Mouse (Mus musculus) fat pad, adult 2 months (tissue): Measurements from ENCODE around the gene Golga5.
"Not testable (repeated sequence)": the region's sequence is repeated elsewhere in the genome, so short reads cannot be mapped to it uniquely, and the experiment has no call there.

Experiments
- DNase-seq: peaks from one replicate; pipeline ENCODE4 v3.0.0-alpha.2; 2011; ENCODE audit warnings: low read depth, low spot score; ENCODE audit errors: extremely low read depth

Golga5 gene

DNA sequence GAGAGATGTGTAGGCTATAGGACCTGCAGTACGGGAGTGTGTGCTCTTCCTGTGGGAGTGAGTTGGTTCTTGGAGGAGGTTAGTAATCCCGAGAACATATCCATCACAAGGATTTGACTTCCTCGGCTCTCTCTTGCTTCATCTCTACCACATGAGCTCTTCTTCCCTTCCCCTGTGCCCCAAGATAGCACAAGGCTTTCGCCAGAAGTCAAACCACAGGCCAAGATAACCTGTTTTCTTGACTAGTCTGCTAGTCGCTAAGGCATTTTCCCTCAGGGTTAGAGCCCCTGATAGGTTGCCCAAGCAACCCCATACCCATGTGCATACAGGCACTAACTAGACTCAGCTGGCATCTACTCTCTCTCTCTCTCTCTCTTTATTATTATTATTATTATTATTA, 25.3 kb upstream of the Golga5 start:
- no peak for DNase-seq

DNA sequence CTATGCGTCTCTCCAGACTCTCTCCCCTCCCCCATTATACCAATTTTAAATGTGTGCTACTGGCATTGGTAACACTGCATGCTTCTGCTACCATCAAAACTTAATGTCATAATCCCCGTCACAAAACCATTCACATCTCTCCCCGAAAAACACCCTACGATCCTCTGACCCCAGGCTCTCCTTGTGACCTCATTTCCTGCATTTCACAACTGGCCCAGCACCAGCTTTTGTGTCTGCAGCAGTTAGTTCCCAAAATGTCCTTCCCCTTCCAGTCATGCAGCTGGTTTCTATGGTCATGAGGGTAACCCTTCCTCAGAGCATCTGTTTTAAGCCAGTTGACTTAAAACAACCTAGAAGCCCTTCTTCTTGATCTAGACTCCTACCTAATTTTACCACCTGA, 23.5 kb upstream of the Golga5 start:
- no peak for DNase-seq

DNA sequence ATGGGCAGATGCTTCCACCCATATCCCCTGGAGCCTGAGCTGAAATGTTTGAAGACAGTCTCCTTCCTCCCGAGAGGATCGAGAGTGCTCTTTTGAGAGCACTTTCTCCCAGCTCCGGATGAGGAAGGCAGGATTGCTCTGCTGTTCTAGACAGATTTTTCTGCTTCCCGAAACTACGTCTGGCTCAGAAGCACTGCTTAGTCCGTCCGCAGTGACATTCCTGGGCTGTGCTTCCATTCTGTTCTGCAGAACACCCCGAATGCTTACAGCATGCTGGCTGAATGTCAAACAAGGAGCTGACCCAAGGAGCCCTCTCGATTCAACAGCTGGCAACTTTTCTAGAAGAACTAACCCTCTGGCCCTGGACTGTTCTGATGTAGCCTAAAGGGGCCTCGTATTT, 18.5 kb upstream of the Golga5 start:
- no peak for DNase-seq

DNA sequence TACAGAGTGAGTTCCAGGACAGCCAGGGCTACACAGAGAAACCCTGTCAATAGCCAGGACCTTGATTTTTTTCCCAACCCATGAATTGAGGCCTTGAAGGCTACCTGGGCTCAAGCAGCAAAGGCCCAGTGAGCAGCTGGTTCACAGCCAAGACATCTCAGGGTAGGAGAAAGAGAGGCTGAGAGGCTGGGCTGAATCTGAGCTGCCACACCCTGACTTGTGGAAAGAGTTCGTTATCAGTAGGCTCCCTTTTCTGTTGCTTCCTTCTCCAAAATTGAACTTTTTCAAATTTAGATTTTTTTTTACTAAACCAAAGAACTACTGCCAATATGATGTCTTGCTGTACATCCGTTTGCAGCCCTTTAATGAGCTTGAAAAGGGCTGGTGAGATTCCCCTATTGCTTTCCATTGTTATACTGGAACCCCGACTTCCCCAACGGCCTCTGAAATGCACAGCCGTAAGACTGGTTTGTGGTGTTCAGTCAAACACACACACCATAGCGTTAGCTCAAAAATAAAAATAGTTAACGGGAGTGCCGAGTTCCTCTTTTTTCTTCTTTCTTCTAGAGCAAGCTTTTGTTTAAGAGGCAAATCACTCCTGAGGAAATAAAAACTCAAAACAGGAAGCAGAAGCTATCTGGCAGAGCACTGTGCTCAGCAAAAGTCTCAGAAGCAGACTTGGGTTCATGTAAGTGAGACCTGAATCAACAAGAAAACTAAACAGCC, 17.6 kb upstream of the Golga5 start:
- no peak for DNase-seq

DNA sequence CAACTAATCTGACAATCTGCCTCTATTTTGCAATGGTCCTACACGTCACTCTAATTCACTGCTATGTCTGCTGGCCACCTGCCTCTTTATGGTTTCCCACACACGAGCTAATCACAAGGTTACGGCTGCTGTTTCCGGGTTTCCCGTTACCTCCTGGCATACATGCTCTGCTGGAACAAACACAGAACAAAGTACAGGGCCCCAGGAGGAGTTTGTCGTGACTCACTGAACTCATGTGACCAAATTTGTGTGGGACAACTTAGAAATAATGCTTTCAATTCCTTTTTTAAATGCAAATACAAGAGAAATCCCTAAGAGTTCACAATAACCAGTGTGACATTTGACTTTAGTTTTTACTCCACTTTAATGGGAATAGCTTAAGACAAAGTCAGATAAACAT, 15.4 kb upstream of the Golga5 start:
- DNase-seq: no peak

DNA sequence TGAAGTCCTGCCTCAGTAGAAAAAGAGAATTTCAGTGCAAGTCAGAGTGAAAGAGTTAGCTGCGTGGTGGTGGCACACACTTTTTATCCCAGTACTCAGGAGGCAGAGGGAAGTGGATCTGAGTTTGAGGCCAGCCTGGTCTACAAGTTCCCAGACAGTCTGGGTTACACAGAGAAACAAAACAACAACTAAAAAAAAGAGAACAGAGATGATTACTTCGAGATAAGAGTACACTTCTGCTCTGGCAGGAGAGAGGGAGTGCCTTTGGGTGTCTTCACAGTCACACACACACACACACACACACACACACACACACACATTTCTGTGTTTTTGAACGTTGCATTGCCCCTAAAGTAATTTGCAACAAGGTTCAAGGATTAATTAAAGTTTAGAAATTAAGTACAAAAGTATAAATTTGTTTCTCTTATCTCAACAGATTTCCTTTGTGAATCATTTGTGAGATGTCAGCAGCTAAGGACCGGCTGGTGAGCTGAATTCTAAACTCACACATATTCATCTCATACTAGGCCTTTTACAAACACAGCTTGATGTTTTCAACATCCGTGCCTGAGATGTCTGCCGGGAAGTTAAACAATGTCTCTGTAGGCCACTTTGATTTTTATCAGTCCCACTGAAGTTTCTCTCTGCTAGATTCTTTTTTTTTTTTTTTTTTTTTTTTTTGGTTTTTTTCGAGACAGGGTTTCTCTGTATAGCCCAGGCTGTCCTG, 12.3 kb upstream of the Golga5 start:
- DNase-seq: no peak

DNA sequence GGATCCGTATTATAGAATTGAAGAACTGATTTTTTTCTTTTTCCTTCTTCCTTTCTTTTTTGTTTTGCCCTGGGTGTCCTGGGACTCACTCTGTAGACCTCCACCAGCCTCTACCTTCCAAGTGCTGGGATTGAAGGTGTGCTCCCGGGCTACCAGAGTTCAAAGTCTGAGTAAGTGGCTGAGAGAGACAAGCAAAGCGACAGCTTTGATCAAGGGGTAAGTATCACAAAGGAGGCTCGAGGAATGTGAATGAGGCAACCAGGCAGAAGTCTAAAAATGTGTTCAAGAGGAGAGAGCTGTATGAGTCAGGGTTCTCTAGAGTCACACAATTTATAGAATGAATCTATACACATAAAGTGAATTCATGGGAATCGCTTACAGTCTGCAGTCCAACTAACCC, 8.9 kb upstream of the Golga5 start:
- DNase-seq: no peak

DNA sequence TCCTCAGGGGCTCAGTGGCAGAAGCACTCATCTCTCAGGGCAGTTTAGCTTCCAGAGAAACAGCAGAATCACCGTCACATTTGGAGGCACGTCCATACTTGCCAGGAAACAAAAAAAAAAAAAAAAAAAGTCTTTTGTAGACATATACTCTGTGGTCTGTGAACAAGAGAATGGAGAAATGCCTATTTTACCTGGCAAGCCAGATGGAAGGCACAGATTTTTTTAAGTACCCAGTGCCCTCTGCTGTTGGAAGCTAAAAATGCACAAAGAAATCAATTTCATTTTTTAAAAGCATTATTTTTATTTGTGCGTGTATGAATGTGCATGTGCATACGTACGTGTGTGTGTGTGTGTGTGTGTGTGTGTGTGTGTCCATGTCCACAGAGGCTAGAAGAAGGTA, 7.8 kb upstream of the Golga5 start:
- DNase-seq: no peak

DNA sequence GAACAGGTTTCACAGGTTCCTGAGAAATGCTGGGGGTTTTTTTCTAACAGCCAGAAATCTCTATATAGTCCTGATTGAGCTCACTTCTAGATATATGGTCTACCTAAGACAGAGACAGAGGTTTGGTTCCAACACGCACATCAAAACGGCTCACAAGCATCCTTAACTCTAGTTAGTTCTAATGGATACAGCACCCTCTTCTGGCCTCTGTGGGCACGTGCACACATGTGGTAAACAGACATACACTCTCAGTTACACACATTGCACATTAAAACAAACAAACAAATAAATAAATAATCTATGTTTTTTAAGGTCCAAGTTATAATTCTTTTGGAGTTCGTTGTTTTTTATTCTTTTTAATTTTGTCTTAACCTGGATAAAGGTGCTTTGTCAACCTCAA, 4.3 kb upstream of the Golga5 start:
- no peak for DNase-seq

DNA sequence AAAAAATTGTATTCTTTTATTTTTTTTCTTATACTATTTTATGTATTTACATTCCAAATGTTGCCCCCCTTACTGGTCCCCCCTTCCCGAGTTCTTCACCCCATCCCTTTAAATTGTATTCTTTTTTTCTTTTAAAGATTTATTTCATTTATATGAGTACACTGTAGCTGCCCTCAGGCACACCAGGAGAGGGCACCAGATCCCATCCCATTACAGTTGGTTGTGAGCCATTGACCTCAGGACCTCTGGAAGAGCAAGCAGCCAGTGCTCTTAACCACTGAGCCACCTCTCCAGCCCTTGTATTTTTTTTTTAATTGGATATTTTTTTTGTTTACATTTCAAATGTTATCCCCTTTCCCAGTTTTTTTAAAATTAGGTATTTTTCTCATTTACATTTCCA, 799 bp upstream of the Golga5 start:
- no peak for DNase-seq

DNA sequence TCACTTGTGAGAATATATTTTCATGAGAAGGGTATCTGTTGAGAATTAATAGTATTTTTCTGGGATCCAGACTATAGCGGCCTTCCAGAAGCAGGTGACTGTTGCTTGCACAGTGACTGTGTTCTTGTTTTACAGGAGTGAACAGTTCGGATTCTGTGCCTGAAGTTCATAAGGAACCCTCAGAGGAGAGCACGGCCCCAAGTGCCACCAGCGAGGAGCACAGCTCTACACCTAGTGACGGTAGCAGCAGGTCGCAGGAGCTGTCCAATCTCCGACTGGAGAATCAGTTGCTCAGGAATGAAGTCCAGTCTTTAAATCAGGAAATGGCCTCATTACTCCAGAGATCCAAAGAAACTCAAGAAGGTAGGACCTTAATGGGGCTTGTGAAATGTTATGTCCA, 5.5 kb downstream of the Golga5 start:
- no peak for DNase-seq

DNA sequence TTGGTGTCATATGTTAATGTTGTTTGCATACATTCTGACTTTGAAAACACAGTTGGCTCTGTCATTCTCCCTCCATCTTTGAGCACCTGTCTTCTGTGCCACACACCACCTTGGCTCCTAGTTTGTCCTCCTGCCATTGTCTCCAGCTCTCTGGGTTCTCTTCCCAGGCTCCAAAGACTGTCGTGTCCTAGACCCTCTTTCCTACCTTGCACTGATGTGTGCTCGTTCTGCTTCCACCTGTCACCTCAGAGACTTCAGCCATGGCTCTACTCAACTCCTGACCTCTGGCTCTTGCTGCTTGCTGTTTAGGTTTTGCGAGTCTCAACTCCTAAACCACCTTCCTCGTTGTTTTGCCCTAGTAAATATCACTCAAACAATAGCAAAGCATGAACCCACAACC, 11.5 kb downstream of the Golga5 start:
- no peak for DNase-seq

DNA sequence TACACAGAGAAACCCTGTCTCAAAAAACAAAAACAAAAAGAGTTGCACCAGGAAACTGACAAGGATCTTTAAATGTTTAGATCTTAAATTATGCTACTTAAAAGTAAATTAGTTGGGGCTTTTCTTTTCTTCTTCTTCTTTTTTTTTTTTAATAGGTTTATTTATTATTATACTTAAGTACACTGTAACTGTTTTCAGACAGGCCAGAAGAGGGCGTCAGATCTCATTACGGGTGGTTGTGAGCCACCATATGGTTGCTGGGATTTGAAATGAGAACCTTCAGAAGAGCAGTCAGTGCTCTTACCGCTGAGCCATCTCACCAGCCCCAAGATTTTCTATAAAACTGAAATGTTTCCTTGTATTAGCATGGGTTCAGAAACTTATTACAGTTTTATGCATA, 16.0 kb downstream of the Golga5 start:
- DNase-seq: no peak

DNA sequence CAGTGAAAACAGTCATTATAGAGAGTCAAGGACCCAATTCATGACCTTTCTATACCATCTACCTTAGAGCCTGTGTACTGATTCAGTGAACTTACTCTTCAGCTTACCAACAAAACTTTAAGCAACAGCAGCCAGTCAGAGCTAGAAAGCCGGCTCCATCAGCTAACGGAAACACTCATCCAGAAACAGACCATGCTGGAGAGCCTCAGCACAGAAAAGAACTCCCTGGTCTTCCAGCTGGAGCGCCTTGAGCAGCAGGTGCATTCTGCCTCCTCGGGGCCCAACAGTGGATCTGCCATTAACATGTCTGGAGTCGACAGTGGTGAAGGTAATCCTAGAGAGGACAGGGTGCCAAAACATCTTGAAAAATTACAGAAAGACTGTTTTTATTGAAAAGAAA, 23.0 kb downstream of the Golga5 start:
- DNase-seq: no peak

DNA sequence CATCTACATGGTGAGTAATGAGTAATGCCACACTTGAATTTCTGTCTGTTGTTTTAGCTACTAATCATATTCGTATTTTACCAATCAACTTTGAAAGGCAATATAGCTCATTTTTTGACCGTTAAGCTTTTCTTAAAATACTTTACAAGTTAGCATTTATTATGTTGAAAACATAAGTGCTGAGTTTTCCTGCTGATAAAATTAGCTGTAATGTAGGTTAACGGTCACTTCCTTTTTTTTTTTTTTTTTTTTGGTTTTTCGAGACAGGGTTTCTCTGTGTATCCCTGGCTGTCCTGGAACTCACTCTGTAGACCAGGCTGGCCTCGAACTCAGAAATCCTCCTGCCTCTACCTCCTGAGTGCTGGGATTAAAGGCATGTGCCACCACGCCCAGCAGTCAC, 26.8 kb downstream of the Golga5 start:
- DNase-seq: not testable (repeated sequence)

DNA sequence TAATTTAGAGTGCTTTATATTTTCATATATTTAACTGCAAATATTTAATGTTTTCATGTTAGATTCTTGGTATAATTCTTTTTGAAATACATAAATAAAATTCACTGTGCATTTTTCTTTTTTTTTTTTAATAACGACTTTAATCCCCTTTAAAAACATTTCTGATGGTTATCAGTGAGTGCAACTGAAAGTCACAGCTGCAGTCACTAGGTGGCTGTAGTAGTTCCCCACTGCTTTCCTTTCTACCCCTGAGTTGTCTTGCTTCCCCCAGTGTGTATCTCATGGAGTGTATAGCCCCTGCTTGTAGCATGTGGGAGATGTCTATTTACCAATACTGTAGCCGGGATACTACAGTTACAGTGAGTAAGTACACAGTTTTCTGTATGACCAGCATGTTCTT, 29.0 kb downstream of the Golga5 start:
- DNase-seq: no peak

DNA sequence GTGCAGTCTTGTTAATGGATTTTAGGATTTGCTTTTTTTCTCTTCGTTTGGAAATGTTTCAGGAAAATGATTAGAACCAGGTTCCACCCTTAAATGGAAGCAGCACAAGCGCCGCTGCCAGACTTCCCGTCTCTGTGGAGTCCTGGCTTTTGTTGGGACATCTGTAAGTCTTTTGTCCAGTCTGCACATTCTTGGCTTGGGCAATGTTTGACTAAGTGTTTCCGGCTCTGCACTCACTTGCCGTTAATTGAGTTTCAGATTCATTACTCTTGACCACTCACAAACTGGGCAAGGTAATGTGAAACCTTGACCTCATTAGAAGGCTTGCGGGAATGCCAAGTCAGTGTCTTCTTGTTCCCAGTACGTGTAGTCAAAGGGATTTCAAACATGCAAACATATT, 29.8 kb downstream of the Golga5 start:
- no peak for DNase-seq

DNA sequence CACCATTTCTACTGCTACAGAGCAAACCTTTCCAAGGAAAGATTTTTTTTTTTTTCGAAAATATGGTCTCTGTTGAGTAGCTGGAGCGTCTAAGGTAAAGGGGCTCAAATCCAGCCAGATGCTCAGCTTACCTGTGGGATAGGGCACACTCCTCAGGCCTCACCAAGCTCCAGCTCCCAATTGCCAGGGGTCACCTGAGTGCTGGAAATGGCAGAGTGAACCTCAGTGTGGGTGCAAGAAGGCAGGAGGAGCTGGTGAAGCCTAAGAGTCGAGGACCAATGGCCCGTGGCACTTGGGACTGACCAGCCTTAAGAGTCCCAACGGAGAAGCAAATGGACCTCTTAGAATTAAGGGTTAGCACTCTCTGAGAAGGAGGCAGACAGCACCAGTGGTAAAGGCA, 30.3 kb downstream of the Golga5 start:
- no peak for DNase-seq

DNA sequence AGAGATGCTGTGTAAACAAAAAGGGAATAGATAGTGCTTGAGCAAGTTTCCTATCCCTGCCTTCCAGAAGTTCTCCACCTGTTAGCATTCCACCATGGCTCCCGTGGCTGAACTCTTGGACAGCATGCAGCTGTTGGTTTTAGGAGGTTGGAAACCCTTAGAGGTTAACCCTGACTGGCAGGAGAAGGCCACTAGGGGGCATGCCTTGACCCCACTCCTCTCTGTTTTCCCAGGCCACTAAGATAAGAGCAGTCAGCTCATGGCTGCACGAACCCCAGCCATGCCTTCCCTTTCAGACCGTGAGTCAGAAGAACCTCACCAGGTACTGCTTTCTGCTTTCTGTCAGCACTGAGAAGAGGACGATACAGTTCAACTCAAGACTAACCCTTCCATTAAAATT, 30.8 kb downstream of the Golga5 start:
- no peak for DNase-seq

DNA sequence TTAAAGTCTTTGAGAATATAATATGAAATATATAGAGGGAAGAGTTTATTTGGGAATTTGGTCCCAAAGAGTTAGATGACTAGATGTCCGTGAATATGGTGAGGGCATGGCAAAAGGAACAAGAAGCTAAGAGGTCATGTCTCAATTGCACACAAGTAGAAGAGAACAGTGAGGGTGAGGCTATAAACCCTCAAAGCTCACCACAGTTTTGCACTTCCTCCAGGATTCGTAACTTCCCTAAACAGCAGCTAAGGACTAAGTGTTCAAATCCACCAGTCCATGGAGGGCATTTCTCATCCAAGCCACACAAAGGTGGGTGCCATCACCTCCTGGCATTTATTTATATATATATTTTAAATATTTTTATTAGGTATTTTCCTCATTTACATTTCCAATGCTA, 32.1 kb downstream of the Golga5 start:
- no peak for DNase-seq

DNA sequence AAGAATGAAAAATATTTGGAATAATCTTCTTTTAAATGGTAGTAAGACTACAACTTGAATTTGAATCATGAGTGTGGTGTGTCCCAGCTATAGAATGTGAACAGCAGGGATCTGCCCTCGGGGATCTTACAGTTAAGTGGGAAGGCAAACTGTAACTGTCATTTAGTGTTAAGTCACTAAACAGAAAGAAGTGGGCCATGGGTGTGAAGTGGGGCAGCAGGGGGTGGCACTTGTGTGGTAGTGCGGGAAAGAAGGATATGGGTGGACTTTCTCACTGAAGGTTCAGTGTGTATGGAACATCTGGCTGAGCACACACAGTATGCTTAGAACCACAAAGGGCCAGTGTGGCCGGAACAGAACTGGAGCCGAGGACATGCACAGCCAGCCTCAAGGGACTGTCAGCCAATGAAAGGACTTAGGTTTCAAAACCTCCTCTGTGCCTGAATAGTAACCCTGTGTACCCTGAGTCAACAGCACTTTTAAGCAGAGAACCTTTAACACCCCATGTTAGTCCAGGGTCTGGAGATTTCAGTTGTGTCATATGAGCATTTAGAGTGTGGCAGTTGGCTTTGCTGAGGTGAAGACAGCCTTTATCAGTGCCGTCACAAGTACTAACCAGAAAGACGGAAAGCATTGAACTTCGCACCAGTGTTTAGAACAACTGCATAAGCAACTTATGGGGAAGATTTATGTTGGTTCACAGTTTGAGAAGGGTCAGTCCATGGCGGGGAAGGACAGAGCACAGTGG, 33.1 kb downstream of the Golga5 start:
- no peak for DNase-seq

DNA sequence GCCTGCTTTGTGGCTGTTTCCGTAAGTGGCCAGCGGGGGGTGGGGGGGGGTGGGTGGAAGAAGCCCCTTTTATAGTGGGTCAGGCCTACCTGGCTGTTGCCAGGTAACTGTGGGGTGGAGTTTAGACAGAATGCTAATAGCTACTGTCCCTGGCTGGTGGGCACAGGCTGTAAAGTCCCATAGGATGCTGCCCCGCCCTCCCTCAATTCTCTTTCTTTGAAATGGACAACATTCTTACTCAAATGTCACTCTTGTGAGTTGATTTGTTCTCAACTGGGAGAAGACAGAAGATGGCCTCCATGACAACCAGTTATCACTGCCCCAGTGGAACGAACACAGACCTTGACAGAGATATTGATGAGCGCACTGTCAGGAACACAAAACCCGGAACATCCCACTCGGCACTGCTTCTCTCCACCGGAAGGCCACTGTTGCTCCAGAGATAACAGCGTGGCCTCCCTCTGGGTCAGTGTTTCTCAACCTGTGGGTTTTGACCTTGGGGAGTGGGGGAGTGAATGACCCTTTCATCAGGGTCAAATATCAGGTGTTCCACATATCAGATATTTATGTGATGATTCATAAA, 36.3 kb downstream of the Golga5 start:
- no peak for DNase-seq
